Mouse (Mus musculus) myocyte (in vitro differentiated cells): ENCODE results near the gene Bex6.

Source experiments
- CEBPB ChIP-seq: IDR thresholded peaks from 2 replicates; pipeline ENCODE4 v1.6.1; 2011; ENCODE audit warnings: mild to moderate bottlenecking, moderate library complexity; ENCODE audit not compliant: poor library complexity, insufficient read depth, severe bottlenecking
- E2F4 ChIP-seq: IDR thresholded peaks from one replicate; pipeline ENCODE4 v1.6.1; 2011; ENCODE audit warnings: mild to moderate bottlenecking, control low read depth, moderate library complexity; ENCODE audit not compliant: insufficient read depth
- MAX ChIP-seq: IDR thresholded peaks from one replicate; pipeline ENCODE4 v1.6.1; 2011; ENCODE audit warnings: low read depth, mild to moderate bottlenecking, control low read depth
- MYOD1 ChIP-seq, 3 experiments: IDR thresholded peaks; one replicate each; pipeline ENCODE4 v1.6.1; 2011; ENCODE audit warnings: control low read depth in 2 of 3, low read depth in 2 of 3, mild to moderate bottlenecking in 2 of 3, moderate library complexity in 1 of 3; ENCODE audit not compliant: insufficient read length in 2 of 3, control insufficient read depth in 1 of 3
- MYOG ChIP-seq, 3 experiments: IDR thresholded peaks; one replicate each; pipeline ENCODE4 v1.6.1; 2011; ENCODE audit warnings: control low read depth in 2 of 3, low read depth in 2 of 3, mild to moderate bottlenecking in 2 of 3; ENCODE audit not compliant: insufficient read length in 2 of 3, control insufficient read depth in 1 of 3, insufficient read depth in 1 of 3
- POLR2A ChIP-seq: IDR thresholded peaks from one replicate; pipeline ENCODE4 v1.6.1; 2011; ENCODE audit warnings: low read depth, mild to moderate bottlenecking, control low read depth, moderate library complexity; ENCODE audit not compliant: insufficient read length
- POLR2AphosphoS2 ChIP-seq: IDR thresholded peaks from one replicate; pipeline ENCODE4 v1.6.1; 2011; ENCODE audit warnings: low read depth, control low read depth; ENCODE audit not compliant: insufficient read length
- SRF ChIP-seq: IDR thresholded peaks from one replicate; pipeline ENCODE4 v1.6.1; 2011; ENCODE audit warnings: low read depth; ENCODE audit not compliant: control insufficient read depth, insufficient read length
- TCF12 ChIP-seq: IDR thresholded peaks from one replicate; pipeline ENCODE4 v1.6.1; 2011; ENCODE audit warnings: mild to moderate bottlenecking, control low read depth; ENCODE audit not compliant: poor library complexity, insufficient read depth, severe bottlenecking
- USF1 ChIP-seq: IDR thresholded peaks from one replicate; pipeline ENCODE4 v1.6.1; 2011; ENCODE audit warnings: low read depth, mild to moderate bottlenecking, control low read depth, moderate library complexity

DNA sequence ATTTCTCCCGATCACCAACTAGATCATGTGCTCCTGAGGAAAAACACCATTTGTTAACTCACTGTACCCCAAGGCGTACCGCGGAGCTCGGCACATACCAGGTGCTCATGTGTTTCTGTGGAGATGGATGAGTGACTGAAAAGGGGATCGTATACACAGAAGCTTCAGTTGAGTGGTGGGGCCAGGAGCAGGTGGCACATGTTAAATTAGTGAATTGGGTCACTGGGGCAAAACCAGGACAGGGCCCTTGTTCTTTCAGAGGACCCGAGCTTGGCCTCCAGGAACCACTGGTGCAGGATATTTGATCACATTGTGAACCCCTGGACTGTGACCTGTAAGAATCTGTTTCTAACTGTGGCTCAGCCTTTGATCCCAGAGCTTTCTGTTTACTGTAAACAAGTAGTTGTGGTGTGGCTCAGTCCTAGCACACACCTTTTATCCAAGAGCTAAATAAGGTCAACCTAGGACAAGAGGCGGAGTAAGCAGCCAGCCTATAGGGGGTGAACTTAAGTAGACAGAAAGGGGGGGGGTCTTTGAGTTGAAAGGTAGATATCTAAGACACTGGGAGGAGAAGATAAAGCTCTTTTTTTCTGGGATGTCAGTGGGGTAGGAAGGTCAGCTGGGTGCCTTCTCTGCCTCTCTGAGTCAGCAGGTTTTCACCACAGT is 5.2 kb upstream of the Bex6 start:
- TF ChIP-seq POLR2A, result no peak
- TF ChIP-seq USF1, result no peak
- TF ChIP-seq TCF12, result no peak
- TF ChIP-seq MYOD1 (IDR thresholded peaks at IDR 0.05; ENCODE audit: control insufficient read depth in 1 of 3, insufficient read length in 2 of 3, low read depth in 2 of 3), result no peak
- no peak for TF ChIP-seq POLR2AphosphoS2
- no peak for TF ChIP-seq SRF
- no peak for TF ChIP-seq MYOG (IDR thresholded peaks at IDR 0.05; ENCODE audit: control insufficient read depth in 1 of 3, insufficient read depth in 1 of 3, insufficient read length in 2 of 3, low read depth in 2 of 3)
- TF ChIP-seq E2F4, result no peak
- no peak for TF ChIP-seq MAX
- TF ChIP-seq CEBPB, result no peak
